Mouse (Mus musculus): ENCODE data around the gene Mgmt.

The Mgmt gene

GRCm38 (mm10) chr7:136894106-136894986 is at the start of gene Mgmt:
Gene Mgmt, plus strand, starts transcription at chr7:136894614.
- no peak for DNase-seq (ENCODE audit: low spot score)

- no peak for DNase-seq (ENCODE audit: low spot score)
Observed at GRCm38 (mm10) chr7:136844835-136845234, 49.6 kb upstream of the Mgmt start.

GRCm38 (mm10) chr7:136845321-136845720 is 49.1 kb upstream of the Mgmt start:
- DNase-seq (ENCODE audit: low spot score): no peak

- DNase-seq (ENCODE audit: low spot score): no peak
Observed at GRCm38 (mm10) chr7:136846086-136846620, 48.3 kb upstream of the Mgmt start.

DNA sequence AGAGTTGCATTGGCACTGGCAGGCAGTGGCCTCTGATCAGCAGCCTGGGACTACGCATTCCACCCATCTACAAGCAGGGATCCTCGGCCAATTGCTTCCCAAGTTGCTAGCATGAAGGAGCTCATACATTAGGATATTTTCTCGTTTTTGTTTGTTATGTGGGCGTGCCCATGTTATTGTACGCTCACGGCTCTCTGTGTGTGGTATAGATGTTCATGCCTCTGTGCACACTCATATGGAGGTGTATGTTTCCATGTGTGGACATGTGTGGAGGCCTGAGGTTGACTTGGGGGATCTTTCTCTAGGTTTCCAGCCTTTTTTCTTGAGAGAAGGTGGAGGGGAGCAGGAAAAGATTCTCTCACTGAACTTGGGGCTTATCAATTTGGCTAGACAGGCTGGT is 46.8 kb upstream of the Mgmt start:
- DNase-seq (ENCODE audit: low spot score): no peak

- no peak for DNase-seq (ENCODE audit: low spot score)
Observed at GRCm38 (mm10) chr7:136848761-136849160, 45.7 kb upstream of the Mgmt start.

DNA sequence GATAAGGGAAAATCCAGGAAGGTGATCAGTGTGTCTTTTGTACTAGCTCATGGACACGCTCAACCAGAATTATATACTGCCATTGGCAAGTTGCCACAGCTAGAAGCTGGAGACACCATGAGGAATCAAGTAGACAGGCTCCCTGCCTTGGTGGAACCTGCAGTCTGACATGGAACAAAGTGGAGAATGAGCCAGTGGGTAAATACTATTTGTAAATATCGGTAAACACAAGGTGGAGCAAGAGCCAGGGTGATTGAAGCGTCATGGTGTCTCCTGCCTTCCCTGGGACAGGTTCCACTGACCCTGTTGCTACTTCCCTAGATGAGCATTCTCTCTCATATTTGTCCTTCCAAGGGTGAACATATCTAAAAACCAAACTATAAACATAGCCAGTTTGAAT is 44.6 kb upstream of the Mgmt start:
- no peak for DNase-seq (ENCODE audit: low spot score)

DNA sequence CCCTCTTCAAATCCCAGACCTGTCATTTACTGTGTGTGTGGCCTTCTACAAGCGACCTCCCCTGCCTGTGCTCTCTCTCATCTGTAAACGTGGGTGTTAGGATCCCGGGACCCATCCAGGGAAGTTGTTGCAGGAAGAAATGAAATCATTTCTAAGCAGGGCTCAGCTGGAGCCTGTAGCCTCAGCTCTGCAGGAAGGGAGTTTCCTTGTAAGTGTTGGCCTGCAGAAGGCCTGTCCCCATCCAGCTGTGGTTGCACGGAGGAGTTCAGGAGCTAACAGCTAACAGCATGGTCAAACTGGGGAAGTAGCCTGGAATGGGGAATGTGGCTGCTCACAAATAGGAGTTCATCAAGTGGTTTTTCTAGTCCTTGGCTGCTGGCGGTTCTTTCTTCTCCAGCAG is 44.1 kb upstream of the Mgmt start:
- DNase-seq (ENCODE audit: low spot score): no peak

- DNase-seq (ENCODE audit: low spot score): no peak
Observed at GRCm38 (mm10) chr7:136851946-136852345, 42.5 kb upstream of the Mgmt start.

GRCm38 (mm10) chr7:136852721-136853120 is 41.7 kb upstream of the Mgmt start:
- DNase-seq (ENCODE audit: low spot score): no peak

- no peak for DNase-seq (ENCODE audit: low spot score)
Observed at GRCm38 (mm10) chr7:136864677-136865463, 29.5 kb upstream of the Mgmt start.

GRCm38 (mm10) chr7:136865876-136866275 is 28.5 kb upstream of the Mgmt start:
- DNase-seq (ENCODE audit: low spot score): no peak

DNA sequence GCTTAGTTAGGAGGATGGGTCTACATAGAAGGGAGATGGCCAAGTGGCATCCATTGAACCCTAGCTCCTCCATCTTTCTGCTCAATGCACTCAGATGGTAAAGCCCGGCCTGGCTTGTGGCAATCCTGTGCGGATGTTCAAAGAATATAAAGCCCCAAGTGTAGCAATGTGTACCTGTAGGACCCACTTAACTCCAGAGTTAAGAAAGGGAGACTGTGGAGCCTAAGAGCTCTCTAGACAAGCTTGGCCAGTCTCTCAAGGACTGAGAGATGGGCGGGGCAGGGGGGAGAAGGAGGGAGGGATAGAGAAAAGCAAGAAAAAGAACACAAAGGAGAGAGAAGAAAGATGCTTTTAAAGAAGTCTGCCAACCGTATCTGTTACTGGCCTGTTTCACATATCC is 27.9 kb upstream of the Mgmt start:
- no peak for DNase-seq (ENCODE audit: low spot score)

DNA sequence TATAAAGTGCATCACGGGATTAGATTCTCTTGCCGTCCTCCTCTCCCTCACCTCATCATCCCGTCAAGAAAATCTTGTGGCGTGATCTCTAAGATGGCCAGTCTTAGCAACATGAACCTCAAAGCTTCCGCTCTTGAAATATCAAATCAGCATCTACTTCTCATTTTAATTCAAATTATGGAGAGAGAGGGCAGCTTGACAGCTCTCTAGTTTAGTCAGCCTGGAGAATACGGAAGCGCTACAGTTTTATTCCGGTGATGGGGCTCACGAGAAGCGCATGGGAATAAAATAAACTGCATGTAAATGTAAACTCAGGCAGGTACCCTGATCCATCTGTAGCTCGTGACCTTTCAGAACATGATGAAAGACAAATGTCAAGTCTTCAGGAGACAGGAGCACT is 22.9 kb upstream of the Mgmt start:
- DNase-seq (ENCODE audit: low spot score): no peak

- DNase-seq (ENCODE audit: low spot score): no peak
Observed at GRCm38 (mm10) chr7:136872059-136872458, 22.4 kb upstream of the Mgmt start.

GRCm38 (mm10) chr7:136874396-136874795 is 20.0 kb upstream of the Mgmt start:
- no peak for DNase-seq (ENCODE audit: low spot score)

- DNase-seq (ENCODE audit: low spot score): no peak
Observed at GRCm38 (mm10) chr7:136880386-136880785, 14.0 kb upstream of the Mgmt start.

- no peak for DNase-seq (ENCODE audit: low spot score)
Observed at GRCm38 (mm10) chr7:136888161-136888560, 6.3 kb upstream of the Mgmt start.

GRCm38 (mm10) chr7:136895356-136895755 is 942 bp downstream of the Mgmt start:
- no peak for DNase-seq (ENCODE audit: low spot score)

DNA sequence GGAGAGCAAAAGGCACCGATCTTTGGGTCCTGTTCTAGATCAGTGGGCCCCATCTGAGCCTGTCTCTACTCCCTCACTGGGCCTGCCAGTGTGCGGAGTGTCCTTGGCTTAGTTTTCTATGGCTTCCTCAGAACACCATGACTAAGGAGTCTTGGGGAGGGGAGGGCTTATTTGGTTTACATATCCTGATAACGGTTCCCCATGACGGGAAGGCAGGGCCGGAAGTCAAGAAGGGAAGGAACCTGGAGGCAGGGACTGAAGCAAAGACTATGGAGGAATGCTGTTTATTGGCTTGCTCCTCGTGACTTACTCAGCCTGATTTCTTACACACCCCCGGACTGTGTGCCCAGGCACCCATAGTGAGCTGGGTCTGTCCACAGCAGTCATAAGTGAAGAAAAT is 1.4 kb downstream of the Mgmt start:
- no peak for DNase-seq (ENCODE audit: low spot score)

- no peak for DNase-seq (ENCODE audit: low spot score)
Observed at GRCm38 (mm10) chr7:136897481-136897880, 3.1 kb downstream of the Mgmt start.

DNA sequence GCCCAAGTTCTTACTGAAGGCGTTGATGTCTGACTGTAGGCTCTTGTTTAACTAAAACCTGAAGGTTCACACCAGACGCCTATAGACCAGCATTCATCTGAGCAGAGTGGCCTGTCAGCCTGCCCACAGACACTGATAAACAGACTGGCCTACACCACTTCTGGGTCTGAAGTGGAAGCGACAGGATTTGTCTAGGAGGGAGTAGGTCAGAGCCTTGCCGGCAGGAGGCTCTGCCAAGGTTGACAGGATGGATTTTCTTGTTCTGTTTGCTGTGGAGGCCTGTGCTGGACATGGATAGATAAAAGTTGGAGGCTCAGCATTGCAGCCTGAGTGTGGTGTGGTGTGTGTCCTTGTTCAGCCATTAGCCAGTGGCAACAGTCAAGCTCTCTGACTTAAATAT is 3.6 kb downstream of the Mgmt start:
- DNase-seq (ENCODE audit: low spot score): no peak

DNA sequence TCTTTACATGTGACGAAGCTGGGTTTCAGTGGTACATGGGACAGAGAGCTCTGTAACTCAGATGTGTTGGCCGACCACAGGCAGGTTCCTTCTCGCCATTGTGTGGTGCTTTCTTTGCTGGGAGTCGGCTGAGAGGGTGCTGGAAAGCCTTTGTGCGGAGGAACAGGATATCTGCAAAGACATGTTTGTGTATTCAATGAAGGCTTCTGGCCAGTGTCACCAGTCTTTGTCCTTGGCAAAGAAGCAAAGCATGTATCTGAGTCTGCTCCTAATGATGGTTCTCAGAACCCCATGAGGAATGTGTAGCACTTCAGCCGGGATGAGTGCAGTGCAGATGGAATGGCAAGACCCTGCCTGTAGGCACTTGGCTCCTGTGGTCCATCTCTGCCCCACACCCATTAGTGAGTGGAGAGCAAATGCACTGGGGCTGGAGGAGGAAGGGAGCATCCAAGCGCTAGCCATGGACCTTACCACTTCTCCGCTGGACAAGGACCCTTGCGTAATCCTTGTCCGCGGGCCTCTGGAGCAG is 14.3 kb downstream of the Mgmt start:
- no peak for DNase-seq (ENCODE audit: low spot score)

Measured in MN1 (cell line).